Comparison of ENCODE assay signal across 8 mouse cellular contexts in the genomic region with DNA sequence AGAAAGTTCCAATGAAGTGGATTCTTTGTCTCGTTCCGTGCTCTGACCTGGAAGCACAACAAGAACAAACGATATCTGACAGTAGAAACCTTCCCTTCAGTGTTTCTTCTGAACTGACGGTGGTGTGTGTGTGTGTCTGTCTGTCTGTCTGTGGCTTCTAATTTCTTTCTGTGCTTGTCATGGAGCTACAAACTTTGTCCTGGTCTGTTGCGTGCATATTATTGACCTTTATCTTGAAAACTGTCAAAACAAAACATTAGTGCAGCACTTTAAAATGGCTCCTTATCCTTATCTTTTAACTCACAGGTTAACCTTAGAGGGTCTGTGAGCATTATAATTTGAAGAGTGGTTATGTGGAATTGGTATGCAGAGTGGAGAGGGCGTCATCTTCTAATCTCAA. TPM values are rescaled to one million over a fixed set of nuclear protein-coding genes. Genes with fewer than 3 reads are reported as not detected.
DNase-seq lines count a peak whose midpoint lies in the region; ATAC-seq and TF ChIP-seq lines count a peak whose summit lies in the region.

No protein-coding gene starts in this region.

- no peak for ATAC-seq in megakaryocyte, adult 5-6 weeks (ENCODE audit: poor library complexity, severe bottlenecking)
- ATAC-seq in limb, embryonic 15.5 days (ENCODE audit: insufficient number of reproducible peaks, low FRiP score, low TSS enrichment, low read depth) = no peak
- no peak for ATAC-seq in stomach, embryonic 15.5 days (ENCODE audit: insufficient read depth, low FRiP score, low read depth)

- H3K9ac ChIP-seq in limb, embryonic 15.5 days = 0 out of 2 replicates have a peak overlapping the region, but pooled peaks have one; percentile 90
- peak overlapping the region; percentile 1; the same call in 1 of the 2 replicates for H3K9ac ChIP-seq in stomach, embryonic 15.5 days

- no peaks in the 10 kb centered on the region for H3K27me3 ChIP-seq in cerebellum, adult 2 months (ENCODE audit: control insufficient read depth, insufficient read depth, low read length)
- no peaks in the 10 kb centered on the region for H3K27me3 ChIP-seq in megakaryocyte, embryonic 14.5 days (replicated peaks)
- no peaks in the 10 kb centered on the region for H3K27me3 ChIP-seq in limb, embryonic 15.5 days
- no peaks in the 10 kb centered on the region for H3K27me3 ChIP-seq in stomach, embryonic 15.5 days (replicated peaks)

- no peak for DNase-seq in cerebellum, adult 2 months
- no peak for DNase-seq in cerebellum, adult 11-12 months
- DNase-seq in urinary bladder, postnatal 36 days (ENCODE audit: low spot score in 2 of 2) = no peak
- no peak for DNase-seq in layer of hippocampus, adult 11-12 months (ENCODE audit: low spot score)

- WGBS in cerebellum, adult 2 months = 12% methylated on average over 6 of the region's 6 CpGs
- 61% methylated on average over 6 of the region's 6 CpGs for WGBS in limb, embryonic 15.5 days
- WGBS in stomach, embryonic 15.5 days = 38% methylated on average over 6 of the region's 6 CpGs

- H3K4me2 ChIP-seq in limb, embryonic 15.5 days = peak overlapping the region; percentile 71
- H3K4me2 ChIP-seq in stomach, embryonic 15.5 days = peak overlapping the region; percentile 83

- H3K4me1 ChIP-seq in cerebellum, adult 2 months (ENCODE audit: control insufficient read depth, insufficient read depth, low read length) = peaks cover 20% of the 10 kb centered on the region; the same call in 1 of the 2 replicates
- peaks cover 75% of the 10 kb centered on the region for H3K4me1 ChIP-seq in megakaryocyte, embryonic 14.5 days
- H3K4me1 ChIP-seq in limb, embryonic 15.5 days = peaks cover 33% of the 10 kb centered on the region
- peaks cover 21% of the 10 kb centered on the region for H3K4me1 ChIP-seq in stomach, embryonic 15.5 days

- H3K27ac ChIP-seq in cerebellum, adult 2 months (ENCODE audit: insufficient read depth, low read length) = no peak overlapping the region
- no peak overlapping the region for H3K27ac ChIP-seq in limb, embryonic 15.5 days
- no peak overlapping the region for H3K27ac ChIP-seq in stomach, embryonic 15.5 days

- no peaks in the 10 kb centered on the region for H3K9me3 ChIP-seq in megakaryocyte, embryonic 14.5 days
- no peaks in the 10 kb centered on the region for H3K9me3 ChIP-seq in limb, embryonic 15.5 days
- H3K9me3 ChIP-seq in stomach, embryonic 15.5 days = no peaks in the 10 kb centered on the region

- no peak for TF ChIP-seq POLR2A in cerebellum, adult 2 months (IDR thresholded peaks at IDR 0.05; ENCODE audit: borderline replicate concordance, insufficient read depth, low read length)

- peak overlapping the region; percentile 35 for H3K4me3 ChIP-seq in cerebellum, adult 2 months (replicated peaks; ENCODE audit: insufficient read depth, low read depth, low read length)
- peak overlapping the region; percentile 98 for H3K4me3 ChIP-seq in megakaryocyte, embryonic 14.5 days (replicated peaks)
- peak overlapping the region; percentile 86 for H3K4me3 ChIP-seq in limb, embryonic 15.5 days
- peak overlapping the region; percentile 91 for H3K4me3 ChIP-seq in stomach, embryonic 15.5 days (replicated peaks)

- peaks cover 53% of the 10 kb centered on the region for H3K36me3 ChIP-seq in megakaryocyte, embryonic 14.5 days (replicated peaks; ENCODE audit: low read length)
- peaks cover 31% of the 10 kb centered on the region for H3K36me3 ChIP-seq in limb, embryonic 15.5 days
- peaks cover 11% of the 10 kb centered on the region for H3K36me3 ChIP-seq in stomach, embryonic 15.5 days

- TF ChIP-seq CTCF in cerebellum, adult 2 months (IDR thresholded peaks at IDR 0.05; ENCODE audit: borderline replicate concordance, insufficient read depth, low read depth, low read length) = no peak

RNA-seq across cellular contexts. Expression of a gene that starts 3.3 kb away (rescaled TPM):
- polyA plus RNA-seq in cerebellum, adult 2 months (2012; rRNA removed) = 421 and 429 TPM in 2 replicates
- polyA plus RNA-seq in megakaryocyte, embryonic 14.5 days (2012; ENCODE audit: insufficient read depth, low replicate concordance) = 69.4 and 141 TPM in 2 replicates
- 96.1 and 98.1 TPM in 2 replicates for total RNA-seq in megakaryocyte, adult 5-6 weeks (2015)
- 62.7 and 77.9 TPM in 2 replicates for total RNA-seq in megakaryocyte, adult 5-6 weeks (2017)
- polyA plus RNA-seq in limb, embryonic 15.5 days (2015; fragmentation: Nextera tagmentation; extraction: Ambion mirVana) = 309 and 355 TPM in 2 replicates
- polyA plus RNA-seq in stomach, embryonic 15.5 days (2015; fragmentation: Nextera tagmentation; extraction: Ambion mirVana) = 291 and 297 TPM in 2 replicates

RNA-seq across cellular contexts. Expression of a gene that starts 40.7 kb away (rescaled TPM):
- polyA plus RNA-seq in cerebellum, adult 2 months (2012; rRNA removed) = 20.4 and 23.1 TPM in 2 replicates
- polyA plus RNA-seq in megakaryocyte, embryonic 14.5 days (2012; ENCODE audit: insufficient read depth, low replicate concordance) = 21.3 and 44.1 TPM in 2 replicates
- 13.8 and 14.2 TPM in 2 replicates for total RNA-seq in megakaryocyte, adult 5-6 weeks (2015)
- 7.6 and 10.0 TPM in 2 replicates for total RNA-seq in megakaryocyte, adult 5-6 weeks (2017)
- 64.6 and 67.4 TPM in 2 replicates for polyA plus RNA-seq in limb, embryonic 15.5 days (2015; fragmentation: Nextera tagmentation; extraction: Ambion mirVana)
- polyA plus RNA-seq in stomach, embryonic 15.5 days (2015; fragmentation: Nextera tagmentation; extraction: Ambion mirVana) = 36.4 and 37.5 TPM in 2 replicates

Comparison
In these comparisons a context has a peak if more than half of its experiments do, and no peak if none do; other contexts are left out.
1. H3K4me3 ChIP-seq: peak in every context shown above with its lines; median percentile 98 in megakaryocyte, embryonic 14.5 days; 91 in stomach, embryonic 15.5 days; 86 in limb, embryonic 15.5 days; 35 in cerebellum, adult 2 months.